Mouse (Mus musculus) bone marrow, adult 2 months (tissue): Measurements from ENCODE around the gene Fmnl2.

Experiments
- CTCF ChIP-seq: fragments of 200-500 bp; IDR thresholded peaks from 2 replicates; pipeline ENCODE4 v1.5.1; 2011; ENCODE audit warnings: low read length, control low read depth; ENCODE audit not compliant: control insufficient read depth, insufficient read depth
- POLR2A ChIP-seq: fragments of 200-500 bp; IDR thresholded peaks from 2 replicates; pipeline ENCODE4 v1.6.1; 2011; ENCODE audit warnings: low read depth, mild to moderate bottlenecking, control low read depth, low read length, borderline replicate concordance; ENCODE audit not compliant: control insufficient read depth

- TF ChIP-seq POLR2A (no peak), CTCF (no peak)
Observed at GRCm38 (mm10) chr2:53047749-53048387, 190.2 kb downstream of the Fmnl2 start.
